In genomic region chr17:48417521-48417920, GRCm38 (mm10) we compare ENCODE assay signal across 12 mouse cellular contexts. TPM values are rescaled to one million over a fixed set of nuclear protein-coding genes. Genes with fewer than 3 reads are reported as not detected.
DNase-seq lines count a peak whose midpoint lies in the region; ATAC-seq and TF ChIP-seq lines count a peak whose summit lies in the region.
"Had no signal": no experiment of that assay in that cellular context is flagged by ENCODE, and none has a peak within 500 bp of the region (broad histone marks: within the 10 kb centered on the region; RNA-seq: fewer than 3 reads in every experiment).

No protein-coding gene starts in this region.

- H3K79me2 ChIP-seq in MEL (ENCODE audit: control insufficient read depth, insufficient read depth, low read length, poor library complexity) = no peaks in the 10 kb centered on the region; the same call in 1 of the 2 replicates

- TF ChIP-seq POLR2A in MEL (IDR thresholded peaks at IDR 0.05; ENCODE audit: control insufficient read depth in 1 of 2, insufficient read depth in 1 of 2, low read depth in 1 of 2, low read length in 2 of 2, poor library complexity in 1 of 2) = no peak

- no peak for TF ChIP-seq RAD21 in MEL (IDR thresholded peaks at IDR 0.05; ENCODE audit: low read depth, low read length)

- no peak for TF ChIP-seq CTCF in MEL (IDR thresholded peaks at IDR 0.05 in 2 of 3, conservative IDR thresholded peaks at IDR 0.05 in 1 of 3; ENCODE audit: control insufficient read depth in 1 of 3, insufficient read depth in 1 of 3, low read depth in 2 of 3, low read length in 3 of 3, poor library complexity in 1 of 3, severe bottlenecking in 1 of 3)
- no peak for TF ChIP-seq CTCF in liver, postnatal 0 days (IDR thresholded peaks at IDR 0.05; ENCODE audit: low read depth)

- H3K36me3 ChIP-seq in kidney, embryonic 15.5 days = peaks cover 47% of the 10 kb centered on the region
- peaks cover 0 to 20% of the 10 kb centered on the region in 2 experiments; a peak in 2 of 4 replicates for H3K36me3 ChIP-seq in MEL (ENCODE audit: control insufficient read depth in 1 of 2, insufficient read depth in 2 of 2, low read length in 2 of 2)
- peaks cover 44% of the 10 kb centered on the region for H3K36me3 ChIP-seq in intestine, embryonic 14.5 days (ENCODE audit: control insufficient read depth, insufficient read depth, low read length)
- H3K36me3 ChIP-seq in liver, postnatal 0 days (replicated peaks; ENCODE audit: insufficient read depth, low read length) = peaks cover 43% of the 10 kb centered on the region

- DNase-seq in kidney, adult 11 months = no peak
- DNase-seq in MEL (ENCODE audit: low read depth, low spot score) = no peak
- no peak for DNase-seq in intestine, embryonic 14.5 days (ENCODE audit: low spot score)
- DNase-seq in liver, postnatal 0 days = no peak
- no peak for DNase-seq in left cerebral cortex, adult 8-10 months (ENCODE audit: low spot score in 2 of 2)
- no peak for DNase-seq in lung, adult 18-20 months
- DNase-seq: gastrocnemius, postnatal 25 days had no signal

- no peak overlapping the region for H3K4me3 ChIP-seq in kidney, embryonic 15.5 days (replicated peaks)
- no peak overlapping the region for H3K4me3 ChIP-seq in MEL (ENCODE audit: control insufficient read depth in 1 of 2, insufficient read depth in 1 of 2, low read depth in 2 of 2, low read length in 2 of 2)
- H3K4me3 ChIP-seq in intestine, embryonic 14.5 days (ENCODE audit: low read depth, low read length) = no peak overlapping the region
- H3K4me3 ChIP-seq in liver, postnatal 0 days (ENCODE audit: low read depth, low read length) = no peak overlapping the region
- H3K4me3 ChIP-seq: hindbrain, embryonic 10.5 days had no signal

- no peaks in the 10 kb centered on the region for H3K9me3 ChIP-seq in kidney, embryonic 15.5 days (replicated peaks)
- no peaks in the 10 kb centered on the region for H3K9me3 ChIP-seq in MEL (replicated peaks; ENCODE audit: insufficient read depth, low read length)
- H3K9me3 ChIP-seq in intestine, embryonic 14.5 days (ENCODE audit: control insufficient read depth, low read length) = no peaks in the 10 kb centered on the region
- no peaks in the 10 kb centered on the region for H3K9me3 ChIP-seq in liver, postnatal 0 days (ENCODE audit: low read length)
- H3K9me3 ChIP-seq: hindbrain, embryonic 10.5 days had no signal

- peak overlapping the region; percentile 71 for H3K27ac ChIP-seq in kidney, embryonic 15.5 days
- no peak overlapping the region for H3K27ac ChIP-seq in MEL (ENCODE audit: control insufficient read depth, low read depth, low read length)
- peak overlapping the region; percentile 14; the same call in 1 of the 2 replicates for H3K27ac ChIP-seq in intestine, embryonic 14.5 days (ENCODE audit: low read depth)
- 0 out of 2 replicates have a peak overlapping the region, but pooled peaks have one; percentile 30 for H3K27ac ChIP-seq in liver, postnatal 0 days (ENCODE audit: low read depth)
- H3K27ac ChIP-seq: hindbrain, embryonic 10.5 days; macrophage had no signal

- no peak for ATAC-seq in kidney, embryonic 15.5 days (replicated peaks; ENCODE audit: low FRiP score)
- ATAC-seq in intestine, embryonic 14.5 days (replicated peaks; ENCODE audit: low FRiP score, low TSS enrichment, low read depth) = no peak
- ATAC-seq in liver, postnatal 0 days = peak; percentile 36; the same call in 1 of the 2 replicates

- 83% methylated on average over 6 of the region's 6 CpGs for WGBS in kidney, embryonic 15.5 days
- 86% methylated on average over 6 of the region's 6 CpGs for WGBS in intestine, embryonic 14.5 days
- WGBS in liver, postnatal 0 days (ENCODE audit: insufficient replicate concordance) = 53% methylated on average over 6 of the region's 6 CpGs

- no peak for TF ChIP-seq EP300 in MEL (IDR thresholded peaks at IDR 0.05; ENCODE audit: low read depth in 1 of 2, low read length in 2 of 2)
- TF ChIP-seq EP300 in liver, postnatal 0 days (IDR thresholded peaks at IDR 0.05; ENCODE audit: low read depth) = no peak

- peaks cover 24% of the 10 kb centered on the region for H3K4me1 ChIP-seq in kidney, embryonic 15.5 days
- H3K4me1 ChIP-seq in MEL (ENCODE audit: control insufficient read depth in 1 of 2, insufficient read depth in 2 of 2, low read length in 2 of 2) = peaks cover 11 to 15% of the 10 kb centered on the region in 2 experiments
- 0 out of 2 replicates have a peak, but pooled peaks cover 2% of the 10 kb centered on the region for H3K4me1 ChIP-seq in intestine, embryonic 14.5 days (replicated peaks; ENCODE audit: control insufficient read depth, insufficient read depth, low read length)
- peaks cover 20% of the 10 kb centered on the region for H3K4me1 ChIP-seq in liver, postnatal 0 days (ENCODE audit: insufficient read depth)
- H3K4me1 ChIP-seq: hindbrain, embryonic 10.5 days had no signal

- no peaks in the 10 kb centered on the region for H3K27me3 ChIP-seq in kidney, embryonic 15.5 days
- no peaks in the 10 kb centered on the region for H3K27me3 ChIP-seq in MEL (ENCODE audit: control insufficient read depth in 1 of 2, insufficient read depth in 2 of 2, low read length in 2 of 2)
- no peaks in the 10 kb centered on the region for H3K27me3 ChIP-seq in intestine, embryonic 14.5 days (replicated peaks; ENCODE audit: control insufficient read depth, insufficient read depth, low read length)
- no peaks in the 10 kb centered on the region for H3K27me3 ChIP-seq in liver, postnatal 0 days (ENCODE audit: insufficient read depth, low read length)

- no peak overlapping the region for H3K9ac ChIP-seq in kidney, embryonic 15.5 days
- 0 out of 2 replicates have a peak overlapping the region, but pooled peaks have one; percentile 6 for H3K9ac ChIP-seq in MEL (ENCODE audit: control insufficient read depth, low read depth, low read length, poor library complexity, severe bottlenecking)
- no peak overlapping the region for H3K9ac ChIP-seq in intestine, embryonic 14.5 days (ENCODE audit: low read length)
- peak overlapping the region; percentile 47 for H3K9ac ChIP-seq in liver, postnatal 0 days (replicated peaks)

- no peak overlapping the region for H3K4me2 ChIP-seq in kidney, embryonic 15.5 days
- no peak overlapping the region for H3K4me2 ChIP-seq in intestine, embryonic 14.5 days (ENCODE audit: low read length)
- peak overlapping the region; percentile 62 for H3K4me2 ChIP-seq in liver, postnatal 0 days (ENCODE audit: low read depth, low read length)

TF ChIP-seq in MEL, 35 proteins besides CTCF, POLR2A, EP300 and RAD21 (continues in another document):
- no peak for TF ChIP-seq ETS1 (IDR thresholded peaks at IDR 0.05; ENCODE audit: low read depth, low read length)
- TF ChIP-seq POLR2AphosphoS5 (IDR thresholded peaks at IDR 0.05; ENCODE audit: borderline replicate concordance, low read depth, low read length) = no peak
- TF ChIP-seq CHD1 (IDR thresholded peaks at IDR 0.05; ENCODE audit: low read depth, low read length) = no peak
- no peak for TF ChIP-seq SIN3A (IDR thresholded peaks at IDR 0.05; ENCODE audit: low read length)
- no peak for TF ChIP-seq HCFC1 (IDR thresholded peaks at IDR 0.05; ENCODE audit: low read depth, low read length)

RNA-seq across cellular contexts. Expression of gene Oard1, which starts 7.7 kb away (rescaled TPM):
- 72.4 and 74.9 TPM in 2 replicates for polyA plus RNA-seq in kidney, embryonic 15.5 days (2015; fragmentation: Nextera tagmentation; extraction: Ambion mirVana)
- 21.2 and 21.5 TPM in 2 replicates for total RNA-seq in MEL (2012; rRNA removed)
- 10 to 100 TPM in 1 of 2 experiments, not detected in 1; 24.4 TPM for polyA plus RNA-seq in MEL (2012; ENCODE audit: insufficient read depth in 1 of 2, insufficient read length in 2 of 2, low read depth in 1 of 2, low replicate concordance in 2 of 2, missing spikeins in 1 of 2)
- 72.4 and 77.7 TPM in 2 replicates for polyA plus RNA-seq in intestine, embryonic 14.5 days (2014; fragmentation: Nextera tagmentation; extraction: Ambion mirVana)
- 29.7 and 30.1 TPM in 2 replicates for polyA plus RNA-seq in liver, postnatal 0 days (2015; fragmentation: Nextera tagmentation; extraction: Ambion mirVana)
- 10 to 100 TPM; 15.1 to 16.4 (median 15.8) TPM for total RNA-seq in left cerebral cortex, adult 8-10 months (2022)

RNA-seq across cellular contexts. Expression of gene Nfya, which starts 7.8 kb away (rescaled TPM):
- 15.8 and 17.8 TPM in 2 replicates for polyA plus RNA-seq in kidney, embryonic 15.5 days (2015; fragmentation: Nextera tagmentation; extraction: Ambion mirVana)
- total RNA-seq in MEL (2012; rRNA removed) = 48.1 and 56.9 TPM in 2 replicates
- 10 to 100 TPM in 1 of 2 experiments, not detected in 1; 97.8 TPM for polyA plus RNA-seq in MEL (2012; ENCODE audit: insufficient read depth in 1 of 2, insufficient read length in 2 of 2, low read depth in 1 of 2, low replicate concordance in 2 of 2, missing spikeins in 1 of 2)
- 21.4 and 24.0 TPM in 2 replicates for polyA plus RNA-seq in intestine, embryonic 14.5 days (2014; fragmentation: Nextera tagmentation; extraction: Ambion mirVana)
- 3.2 and 3.7 TPM in 2 replicates for polyA plus RNA-seq in liver, postnatal 0 days (2015; fragmentation: Nextera tagmentation; extraction: Ambion mirVana)
- total RNA-seq in left cerebral cortex, adult 8-10 months (2022) = 10 to 100 TPM; 20.6 to 29.3 (median 24.4) TPM

RNA-seq across cellular contexts. Expression of gene Apobec2, which starts 15.2 kb away (rescaled TPM):
- polyA plus RNA-seq in kidney, embryonic 15.5 days (2015; fragmentation: Nextera tagmentation; extraction: Ambion mirVana) = 4.2 and 6.9 TPM in 2 replicates
- 0.19 and 0.23 TPM in 2 replicates for total RNA-seq in MEL (2012; rRNA removed)
- polyA plus RNA-seq in MEL (2012; ENCODE audit: insufficient read depth in 1 of 2, insufficient read length in 2 of 2, low read depth in 1 of 2, low replicate concordance in 2 of 2, missing spikeins in 1 of 2) = under 1 TPM in 1 of 2 experiments, not detected in 1; 0.42 TPM
- polyA plus RNA-seq in intestine, embryonic 14.5 days (2014; fragmentation: Nextera tagmentation; extraction: Ambion mirVana) = 2.4 and 3.3 TPM in 2 replicates
- polyA plus RNA-seq in liver, postnatal 0 days (2015; fragmentation: Nextera tagmentation; extraction: Ambion mirVana) = 0.25 and 3.6 TPM in 2 replicates
- total RNA-seq in left cerebral cortex, adult 8-10 months (2022) = under 1 TPM in 1 of 4 experiments, not detected in 3; 0.52 TPM
- total RNA-seq: neutrophil, adult 5-6 weeks had no signal
- polyA plus RNA-seq: macrophage had no signal

RNA-seq across cellular contexts. Expression of gene Tspo2, which starts 33.8 kb away (rescaled TPM):
- 2.4 and 4.1 TPM in 2 replicates for polyA plus RNA-seq in kidney, embryonic 15.5 days (2015; fragmentation: Nextera tagmentation; extraction: Ambion mirVana)
- 3.7 and 4.9 TPM in 2 replicates for total RNA-seq in MEL (2012; rRNA removed)
- polyA plus RNA-seq in MEL (2012; ENCODE audit: insufficient read depth in 1 of 2, insufficient read length in 2 of 2, low read depth in 1 of 2, low replicate concordance in 2 of 2, missing spikeins in 1 of 2) = 10 to 100 TPM in 1 of 2 experiments, not detected in 1; 14.6 TPM
- 1.6 and 1.7 TPM in 2 replicates for polyA plus RNA-seq in intestine, embryonic 14.5 days (2014; fragmentation: Nextera tagmentation; extraction: Ambion mirVana)
- 61.1 and 65.2 TPM in 2 replicates for polyA plus RNA-seq in liver, postnatal 0 days (2015; fragmentation: Nextera tagmentation; extraction: Ambion mirVana)
- total RNA-seq in left cerebral cortex, adult 8-10 months (2022) = not detected
- total RNA-seq: gastrocnemius, postnatal 25 days had no signal
- polyA plus RNA-seq: inflammation-experienced regulatory T-cells, adult 6 months; macrophage had no signal

RNA-seq across cellular contexts. Expression of gene Unc5cl, which starts 37.2 kb away (rescaled TPM):
- polyA plus RNA-seq in kidney, embryonic 15.5 days (2015; fragmentation: Nextera tagmentation; extraction: Ambion mirVana) = 5.6 and 5.7 TPM in 2 replicates
- total RNA-seq in MEL (2012; rRNA removed) = 3.8 and 4.7 TPM in 2 replicates
- polyA plus RNA-seq in MEL (2012; ENCODE audit: insufficient read depth in 1 of 2, insufficient read length in 2 of 2, low read depth in 1 of 2, low replicate concordance in 2 of 2, missing spikeins in 1 of 2) = 1 to 10 TPM in 1 of 2 experiments, not detected in 1; 7.7 TPM
- 33.5 and 37.0 TPM in 2 replicates for polyA plus RNA-seq in intestine, embryonic 14.5 days (2014; fragmentation: Nextera tagmentation; extraction: Ambion mirVana)
- polyA plus RNA-seq in liver, postnatal 0 days (2015; fragmentation: Nextera tagmentation; extraction: Ambion mirVana) = 0.68 and 0.92 TPM in 2 replicates
- under 1 TPM; 0.22 to 0.67 (median 0.31) TPM for total RNA-seq in left cerebral cortex, adult 8-10 months (2022)
- total RNA-seq: gastrocnemius, postnatal 25 days had no signal
- polyA plus RNA-seq: macrophage had no signal

Comparison
In these comparisons a context has a peak if more than half of its experiments do, and no peak if none do; other contexts are left out.
1. H3K9ac ChIP-seq: peak in MEL (single experiment) and liver, postnatal 0 days (single experiment); none in kidney, embryonic 15.5 days (single experiment) and intestine, embryonic 14.5 days (single experiment).